Mouse (Mus musculus): ENCODE data around the gene Usp43.

Usp43 gene

DNA sequence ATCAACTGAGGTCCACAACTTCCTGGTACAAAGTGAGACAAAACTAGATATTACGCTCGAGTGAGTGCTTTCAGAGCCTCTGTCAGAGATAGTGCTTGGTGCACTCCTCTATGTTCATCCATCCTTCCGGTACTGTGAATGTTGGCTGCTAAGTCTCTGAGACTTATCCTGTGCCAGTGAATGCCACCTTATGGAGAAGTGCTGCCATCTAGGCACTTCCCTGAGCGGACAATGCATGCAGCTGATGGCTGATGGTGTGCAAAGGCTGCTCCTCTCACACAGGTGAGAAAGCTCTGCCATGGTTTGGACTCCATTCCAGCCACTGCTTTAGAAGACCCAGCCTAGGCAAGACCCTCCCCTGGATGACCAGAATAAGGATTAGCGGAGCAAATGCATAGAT is 113.9 kb downstream of the Usp43 start:
- DNase-seq (ENCODE audit: low spot score): no peak

DNA sequence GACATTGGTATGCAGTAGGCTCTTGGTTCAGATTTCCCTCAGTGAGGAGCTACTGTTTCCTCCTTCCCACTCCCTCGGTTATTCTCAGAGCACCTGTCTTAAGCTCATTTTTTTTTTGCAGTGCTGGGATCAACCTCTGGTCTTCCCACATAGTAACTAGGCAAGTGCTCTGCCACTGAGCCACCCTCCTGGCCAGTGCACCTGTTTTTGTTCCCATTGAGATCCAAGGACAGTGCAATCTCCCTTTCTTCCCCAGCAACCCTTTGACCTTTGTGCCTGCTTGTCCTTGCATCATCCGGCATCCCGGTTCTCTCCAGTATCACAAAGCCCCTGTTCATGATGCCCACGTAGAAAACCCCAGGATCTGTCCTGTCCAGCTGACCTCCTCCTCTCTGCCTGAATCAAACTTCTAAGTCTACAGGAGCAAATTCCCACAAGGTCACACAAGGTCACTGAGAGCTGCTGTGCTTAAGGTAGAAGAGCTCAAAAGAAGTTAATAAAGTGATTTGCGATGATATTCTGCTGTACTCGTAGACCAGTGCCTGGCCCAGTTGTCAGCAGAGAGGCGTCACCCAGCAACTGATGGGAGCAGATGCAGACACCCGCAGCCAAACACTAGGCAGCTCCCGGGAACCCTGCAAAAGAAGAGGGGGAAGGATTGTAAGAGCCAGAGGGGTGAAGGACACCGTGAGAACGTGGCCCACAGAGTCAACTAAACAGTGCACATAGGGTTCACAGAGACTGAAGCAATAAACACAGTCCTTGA is 114.9 kb downstream of the Usp43 start:
- DNase-seq (ENCODE audit: low spot score): no peak

DNA sequence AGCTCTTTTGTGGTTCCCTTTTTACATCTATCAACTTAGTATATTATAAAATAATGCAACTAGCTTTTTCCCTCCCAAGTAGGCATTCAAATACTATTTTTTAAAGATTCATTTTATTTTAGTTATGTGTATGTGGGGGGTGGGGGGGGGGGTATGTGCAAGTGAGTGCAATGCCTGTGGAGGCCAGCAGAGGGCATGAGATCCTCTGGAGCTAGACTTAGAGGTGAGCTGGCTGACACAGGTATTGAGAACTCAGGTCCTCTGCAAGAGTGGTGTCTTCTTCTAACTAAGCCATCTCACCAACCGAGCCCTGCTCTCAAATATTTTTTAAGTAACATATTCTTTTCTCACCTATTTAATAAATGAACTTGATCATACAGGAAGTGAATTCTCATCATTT is 116.4 kb downstream of the Usp43 start:
- DNase-seq (ENCODE audit: low spot score): no peak
